Mouse (Mus musculus) liver, postnatal 0 days (tissue): ENCODE measurements around the gene Cope. TPM values are rescaled to one million over a fixed set of nuclear protein-coding genes. Genes with fewer than 3 reads are reported as not detected.
A peak's percentile ranks its signal among the peaks of the same experiment; 100 is the strongest.

Experiments used
- ATAC-seq: fragments of 200-750 bp; cut with Nextera tagmentation; 2 replicates; pipeline ENCODE4 v1.8.0; 2017; ENCODE audit warnings: mild to moderate bottlenecking, moderate library complexity
- DNase-seq: peaks from one replicate; pipeline ENCODE4 v3.0.0-alpha.2; 2016
- H3K27ac ChIP-seq: fragments of 300-500 bp; sonication (generic); 2 replicates; pipeline ENCODE4 v1.5.1; 2014; ENCODE audit warnings: antibody characterized with exemption, moderate library complexity, mild to moderate bottlenecking, low read depth
- H3K27me3 ChIP-seq: fragments of 300-500 bp; sonication (generic); 2 replicates; pipeline ENCODE4 v1.6.1; 2014; ENCODE audit warnings: low read length, control low read depth, mixed read lengths; ENCODE audit not compliant: insufficient read depth
- H3K36me3 ChIP-seq: fragments of 300-500 bp; sonication (generic); replicated peaks from 2 replicates; pipeline ENCODE4 v1.6.1; 2014; ENCODE audit warnings: mild to moderate bottlenecking, control low read depth, low read length, moderate library complexity, mixed read lengths; ENCODE audit not compliant: insufficient read depth
- H3K4me1 ChIP-seq: fragments of 300-500 bp; sonication (generic); 2 replicates; pipeline ENCODE4 v1.6.1; 2014; ENCODE audit warnings: antibody characterized with exemption, mild to moderate bottlenecking, control low read depth; ENCODE audit not compliant: insufficient read depth
- H3K4me2 ChIP-seq: fragments of 300-500 bp; sonication (generic); 2 replicates; pipeline ENCODE4 v1.6.1; 2014; ENCODE audit warnings: low read depth, mild to moderate bottlenecking, low read length, moderate library complexity, mixed read lengths
- H3K4me3 ChIP-seq: fragments of 300-500 bp; sonication (generic); 2 replicates; pipeline ENCODE4 v1.5.1; 2014; ENCODE audit warnings: low read depth, low read length
- H3K9ac ChIP-seq: fragments of 300-500 bp; sonication (generic); replicated peaks from 2 replicates; pipeline ENCODE4 v1.6.1; 2014; ENCODE audit warnings: mild to moderate bottlenecking, moderate library complexity
- H3K9me3 ChIP-seq: fragments of 300-500 bp; sonication (generic); 2 replicates; pipeline ENCODE4 v1.6.1; 2016; ENCODE audit warnings: mild to moderate bottlenecking, control low read depth, low read length, mixed read lengths
- CTCF ChIP-seq: sonication (generic); IDR thresholded peaks from 2 replicates; pipeline ENCODE4 v1.5.1; 2016; ENCODE audit warnings: antibody characterized with exemption, low read depth
- EP300 ChIP-seq: IDR thresholded peaks from 2 replicates; pipeline ENCODE4 v1.6.1; 2016; ENCODE audit warnings: antibody characterized with exemption, low read depth, mild to moderate bottlenecking
- WGBS: fragments of 180-500 bp; shearing (Covaris S2); extraction: QIAGEN DNeasy Blood & Tissue Kit; methylation state at CpG from one replicate; pipeline ENCODE4 v1.1.7; 2014; ENCODE audit not compliant: insufficient replicate concordance; 5-methylcytosine and 5-hydroxymethylcytosine counted together
- polyA plus RNA-seq: library from polyadenylated mRNA; unstranded; fragments of >200 nt; fragmentation: Nextera tagmentation; extraction: Ambion mirVana; gene quantifications from 2 replicates; pipeline ENCODE4 v1.2.1, GENCODE M21; 2015

Cope gene
- polyA plus RNA-seq, 1 experiment from 2014 or later, result 171 TPM

DNA sequence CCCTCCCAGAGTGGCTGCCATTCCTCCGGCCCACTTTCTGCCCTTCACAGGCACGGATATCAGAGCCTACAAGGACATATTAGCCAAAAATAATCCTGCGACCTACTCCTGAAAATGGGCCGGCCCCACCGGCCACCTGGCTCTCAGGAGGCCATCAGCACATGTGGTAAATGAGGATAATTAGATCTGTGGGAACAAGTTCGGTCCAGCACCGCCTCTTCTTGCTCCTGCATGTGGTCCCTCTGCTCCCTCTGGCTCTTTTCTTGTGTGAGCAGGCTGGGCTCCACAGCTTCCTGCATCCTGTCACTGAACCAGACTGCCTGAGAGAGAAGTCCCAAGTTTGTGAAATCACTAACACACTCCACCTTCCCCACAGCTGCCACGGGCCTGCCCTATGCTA, 23.1 kb upstream of the Cope start:
- Histone ChIP-seq H3K27me3 (0 out of 2 replicates have a peak, but pooled peaks cover 6% of the 10 kb centered on the region), H3K9ac (no peak overlapping the region), H3K36me3 (no peaks in the 10 kb centered on the region), H3K4me1 (peaks cover 14% of the 10 kb centered on the region), H3K27ac (no peak overlapping the region), H3K4me3 (no peak overlapping the region), H3K9me3 (no peaks in the 10 kb centered on the region), H3K4me2 (no peak overlapping the region)
- ATAC-seq (no peak), DNase-seq (no peak)
- WGBS, result 42% methylated on average over 8 of the region's 8 CpGs
- TF ChIP-seq EP300 (no peak), CTCF (no peak)

DNA sequence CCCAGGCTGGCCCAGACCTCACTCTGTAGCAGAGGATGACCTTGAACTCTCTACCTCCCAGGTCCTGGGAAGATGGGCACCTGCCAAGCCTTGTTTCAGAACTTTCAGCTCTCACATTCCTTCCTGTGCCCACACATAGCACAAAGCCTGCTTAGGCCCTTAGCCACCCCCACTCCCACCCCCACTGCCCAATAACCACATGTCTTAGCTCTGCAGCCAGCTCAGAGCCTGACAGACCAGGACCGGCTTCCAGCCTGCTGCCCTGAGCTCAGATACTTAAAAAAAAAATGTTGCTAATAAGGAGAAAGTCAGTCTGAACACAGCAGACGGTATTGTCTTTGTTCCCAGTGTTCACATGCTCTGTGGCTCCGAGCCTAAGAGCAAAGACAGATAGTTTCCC, 21.3 kb upstream of the Cope start:
- Histone ChIP-seq H3K9me3 (no peaks in the 10 kb centered on the region), H3K36me3 (peaks cover 4% of the 10 kb centered on the region; the same call in 1 of the 2 replicates), H3K27me3 (0 out of 2 replicates have a peak, but pooled peaks cover 6% of the 10 kb centered on the region), H3K4me2 (no peak overlapping the region), H3K27ac (no peak overlapping the region), H3K4me3 (no peak overlapping the region), H3K9ac (no peak overlapping the region), H3K4me1 (peaks cover 14% of the 10 kb centered on the region)
- TF ChIP-seq CTCF (no peak), EP300 (no peak)
- ATAC-seq, result no peak
- DNase-seq, result no peak
- 59% methylated on average over 3 of the region's 3 CpGs for WGBS

DNA sequence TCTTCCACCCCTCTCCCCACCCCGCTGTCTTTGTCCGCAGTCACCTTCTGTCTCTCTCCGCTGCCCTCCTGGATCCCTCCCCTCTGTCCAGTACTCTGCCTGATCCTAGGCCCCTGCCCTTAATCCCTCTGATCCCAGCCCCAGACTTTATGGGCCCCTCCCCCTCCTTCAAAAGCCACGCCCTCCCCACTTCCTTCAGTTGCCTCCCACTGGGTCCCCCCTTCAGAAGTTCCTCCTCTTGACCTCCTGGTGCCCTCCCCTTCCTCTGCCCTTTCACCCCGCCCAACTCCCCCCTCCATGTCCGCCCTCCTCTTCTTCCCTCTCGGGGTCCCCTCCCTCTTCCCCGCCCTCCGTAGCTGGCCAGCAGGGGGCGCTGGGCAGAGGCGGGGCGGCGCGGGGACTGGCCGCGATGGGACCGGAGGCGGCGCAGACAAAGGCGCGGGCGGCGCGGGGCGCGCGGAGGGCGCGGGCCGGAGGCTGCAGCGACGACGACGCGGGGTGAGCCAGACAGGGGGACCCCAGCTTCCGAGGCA, 19.6 kb upstream of the Cope start, which contains the start of gene Homer3:
TSS of gene Homer3 (plus strand) at position 225 of the 533 bp plus-strand sequence.
- DNase-seq (peak; percentile 88), ATAC-seq (peak; percentile 89)
- Histone ChIP-seq H3K4me2 (peak within 1 kb of the TSS; percentile 98), H3K27me3 (0 out of 2 replicates have a peak, but pooled peaks cover 6% of the 10 kb centered on the region), H3K4me1 (peaks cover 14% of the 10 kb centered on the region), H3K9ac (peak within 1 kb of the TSS; percentile 76), H3K4me3 (peak within 1 kb of the TSS; percentile 83), H3K36me3 (peaks cover 7% of the 10 kb centered on the region; the same call in 1 of the 2 replicates), H3K27ac (peak within 1 kb of the TSS; percentile 51; the same call in 1 of the 2 replicates), H3K9me3 (no peaks in the 10 kb centered on the region)
- 1% methylated on average over 32 of the region's 36 CpGs for WGBS
- TF ChIP-seq CTCF (peak; percentile 93), EP300 (no peak)

DNA sequence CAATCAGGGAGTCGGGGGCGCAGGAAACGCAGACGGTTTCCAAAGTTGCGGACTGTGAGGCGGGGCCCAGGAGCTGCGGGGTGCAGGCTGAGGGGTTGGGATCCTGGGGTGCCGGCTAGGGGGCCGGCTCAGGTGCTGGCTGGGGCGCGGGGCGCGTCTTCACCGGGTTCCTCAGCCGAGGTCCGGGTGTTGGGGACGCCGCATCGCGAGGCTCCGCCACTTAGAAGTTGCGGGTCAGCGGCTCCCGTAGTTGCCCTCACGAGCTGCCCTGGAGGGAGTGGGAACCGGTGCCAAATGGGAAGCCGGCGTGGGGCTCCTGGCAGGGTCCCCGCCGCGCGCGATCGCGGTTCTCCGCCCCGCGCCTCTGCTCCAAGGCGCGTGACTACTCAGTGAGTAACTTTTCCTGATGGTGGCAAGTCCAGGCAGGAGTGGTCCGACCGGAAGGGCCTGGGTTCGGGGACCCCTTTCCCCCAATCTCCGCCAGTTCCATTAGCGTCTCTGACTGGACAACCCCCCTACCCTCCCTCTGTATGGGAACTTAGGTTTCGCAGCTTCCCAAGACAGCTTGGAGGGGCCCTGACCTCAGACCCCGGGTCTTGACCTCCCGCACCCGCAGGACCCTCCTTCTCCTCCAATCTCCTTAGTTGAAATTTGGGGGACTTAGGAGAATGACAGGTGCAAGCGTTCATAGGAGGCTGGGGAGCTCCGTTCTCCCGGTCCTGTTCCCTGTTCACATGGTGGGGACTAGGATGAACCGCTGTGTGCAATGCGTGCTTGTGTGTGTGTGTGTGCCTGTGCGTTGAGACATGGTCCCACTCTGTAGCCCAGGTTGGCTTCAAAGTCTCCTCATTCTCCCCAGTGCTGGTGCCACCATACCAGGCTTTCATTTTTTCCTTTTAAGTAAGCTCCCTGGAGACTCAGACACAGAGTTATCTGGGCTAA, 18.9 kb upstream of the Cope start:
- DNase-seq (no peak), ATAC-seq (peak; percentile 29)
- Histone ChIP-seq H3K27ac (peak overlapping the region; percentile 51; the same call in 1 of the 2 replicates), H3K9ac (peak overlapping the region; percentile 76), H3K9me3 (no peaks in the 10 kb centered on the region), H3K4me2 (peak overlapping the region; percentile 98), H3K4me1 (peaks cover 14% of the 10 kb centered on the region), H3K36me3 (peaks cover 7% of the 10 kb centered on the region; the same call in 1 of the 2 replicates), H3K27me3 (0 out of 2 replicates have a peak, but pooled peaks cover 6% of the 10 kb centered on the region), H3K4me3 (peak overlapping the region; percentile 83)
- TF ChIP-seq CTCF (no peak), EP300 (no peak)
- 1% methylated on average over 50 of the region's 55 CpGs for WGBS

DNA sequence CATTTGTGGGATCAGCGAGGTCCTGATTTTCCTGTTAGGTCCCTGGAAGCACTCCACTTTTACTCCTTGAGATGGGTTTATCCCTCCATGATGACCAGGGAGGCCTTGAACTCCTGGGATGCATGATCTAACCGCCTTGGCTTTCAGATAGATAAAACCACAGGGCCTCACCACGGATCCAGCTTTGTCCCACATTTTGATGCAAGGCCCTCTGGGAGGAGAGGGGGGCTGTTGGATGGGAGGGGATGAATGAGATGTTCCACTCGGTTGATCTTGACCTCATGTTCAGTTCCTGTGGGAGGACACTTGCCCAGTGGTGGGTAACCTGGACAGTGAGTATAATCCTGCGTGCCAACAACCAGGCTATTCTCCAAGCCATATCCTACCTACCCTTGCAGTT, 17.9 kb upstream of the Cope start:
- Histone ChIP-seq H3K4me1 (peaks cover 14% of the 10 kb centered on the region), H3K27ac (no peak overlapping the region), H3K4me3 (no peak overlapping the region), H3K9me3 (no peaks in the 10 kb centered on the region), H3K27me3 (0 out of 2 replicates have a peak, but pooled peaks cover 6% of the 10 kb centered on the region), H3K4me2 (no peak overlapping the region), H3K9ac (no peak overlapping the region), H3K36me3 (peaks cover 7% of the 10 kb centered on the region; the same call in 1 of the 2 replicates)
- no peak for DNase-seq
- 64% methylated on average over 5 of the region's 5 CpGs for WGBS
- TF ChIP-seq CTCF (no peak), EP300 (no peak)
- no peak for ATAC-seq

DNA sequence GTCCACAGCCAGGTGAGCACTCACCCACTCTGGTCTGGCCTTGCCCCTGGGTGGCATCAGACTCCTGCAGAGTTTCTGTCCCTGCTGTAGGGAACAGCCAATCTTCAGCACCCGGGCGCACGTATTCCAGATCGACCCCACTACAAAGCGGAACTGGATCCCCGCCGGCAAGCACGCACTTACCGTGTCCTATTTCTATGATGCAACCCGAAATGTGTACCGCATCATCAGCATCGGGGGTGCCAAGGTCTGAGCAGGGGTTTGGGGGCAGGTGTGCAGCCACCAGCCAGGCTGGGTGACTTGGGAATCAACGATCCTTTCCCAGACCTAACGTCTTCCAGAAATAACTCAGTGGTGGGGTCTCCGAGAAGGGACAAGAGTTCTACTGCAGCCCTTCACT, 17.0 kb upstream of the Cope start:
- ATAC-seq (no peak), DNase-seq (no peak)
- Histone ChIP-seq H3K4me2 (no peak overlapping the region), H3K4me3 (no peak overlapping the region), H3K9ac (no peak overlapping the region), H3K27ac (no peak overlapping the region), H3K36me3 (peaks cover 7% of the 10 kb centered on the region; the same call in 1 of the 2 replicates), H3K4me1 (peaks cover 14% of the 10 kb centered on the region), H3K9me3 (no peaks in the 10 kb centered on the region), H3K27me3 (0 out of 2 replicates have a peak, but pooled peaks cover 6% of the 10 kb centered on the region)
- TF ChIP-seq EP300 (no peak), CTCF (no peak)
- 93% methylated on average over 15 of the region's 15 CpGs for WGBS
